Mouse (Mus musculus) stomach, embryonic 14.5 days (tissue): ENCODE results near the gene Rtn3. TPM values are rescaled to one million over a fixed set of nuclear protein-coding genes. Genes with fewer than 3 reads are reported as not detected.
"Not testable (repeated sequence)": the region's sequence is repeated elsewhere in the genome, so short reads cannot be mapped to it uniquely, and the experiment has no call there.

Experiments used
- ATAC-seq: fragments of 200-750 bp; cut with Nextera tagmentation; 2 replicates; pipeline ENCODE4 v1.8.0; 2017; ENCODE audit warnings: low read depth, moderate TSS enrichment; ENCODE audit not compliant: insufficient number of reproducible peaks, insufficient read depth, low FRiP score
- H3K27ac ChIP-seq: fragments of 300-500 bp; sonication (generic); 2 replicates; pipeline ENCODE4 v1.5.1; 2014; ENCODE audit warnings: mild to moderate bottlenecking, low read length, moderate library complexity, mixed read lengths
- H3K27me3 ChIP-seq: fragments of 300-500 bp; sonication (generic); 2 replicates; pipeline ENCODE4 v1.6.1; 2014; ENCODE audit warnings: low read length, control low read depth, mixed read lengths; ENCODE audit not compliant: control insufficient read depth, insufficient read depth
- H3K36me3 ChIP-seq: fragments of 300-500 bp; sonication (generic); 2 replicates; pipeline ENCODE4 v1.6.1; 2014; ENCODE audit warnings: mild to moderate bottlenecking, control low read depth, low read length, moderate library complexity, mixed read lengths; ENCODE audit not compliant: control insufficient read depth, insufficient read depth
- H3K4me1 ChIP-seq: fragments of 300-500 bp; sonication (generic); 2 replicates; pipeline ENCODE4 v1.6.1; 2014; ENCODE audit warnings: low read length, control low read depth, mixed read lengths; ENCODE audit not compliant: control insufficient read depth, insufficient read depth
- H3K4me2 ChIP-seq: fragments of 300-500 bp; sonication (generic); replicated peaks from 2 replicates; pipeline ENCODE4 v1.6.1; 2014; ENCODE audit warnings: low read depth, low read length, control low read depth
- H3K4me3 ChIP-seq: fragments of 300-500 bp; sonication (generic); 2 replicates; pipeline ENCODE4 v1.5.1; 2014; ENCODE audit warnings: low read depth, low read length, control low read depth
- H3K9ac ChIP-seq: fragments of 300-500 bp; sonication (generic); replicated peaks from 2 replicates; pipeline ENCODE4 v1.6.1; 2014; ENCODE audit warnings: low read depth, mild to moderate bottlenecking, control low read depth, low read length, moderate library complexity, mixed read lengths
- H3K9me3 ChIP-seq: fragments of 300-500 bp; sonication (generic); 2 replicates; pipeline ENCODE4 v1.6.1; 2016; ENCODE audit warnings: low read depth, low read length, control low read depth; ENCODE audit not compliant: control insufficient read depth
- WGBS: fragments of 180-500 bp; shearing (Covaris S2); extraction: QIAGEN DNeasy Blood & Tissue Kit; methylation state at CpG from one replicate; pipeline ENCODE4 v1.1.7; 2014; 5-methylcytosine and 5-hydroxymethylcytosine counted together
- polyA plus RNA-seq: library from polyadenylated mRNA; unstranded; fragments of >200 nt; fragmentation: Nextera tagmentation; extraction: Ambion mirVana; gene quantifications from 2 replicates; pipeline ENCODE4 v1.2.1, GENCODE M21; 2014

Rtn3 gene
- polyA plus RNA-seq, 1 experiment from 2014 or later: 126 TPM

- Histone ChIP-seq H3K36me3 (peaks cover 18% of the 10 kb centered on the region; the same call in 1 of the 2 replicates), H3K4me3 (no peak overlapping the region), H3K4me2 (no peak overlapping the region), H3K9me3 (no peaks in the 10 kb centered on the region), H3K27me3 (no peaks in the 10 kb centered on the region), H3K27ac (no peak overlapping the region), H3K9ac (no peak overlapping the region), H3K4me1 (no peaks in the 10 kb centered on the region)
- 83% methylated on average over 1 of the region's 1 CpGs for WGBS
- no peak for ATAC-seq
Measured at GRCm38 (mm10) chr19:7516437-7516836, 33.4 kb upstream of the Rtn3 start.

GRCm38 (mm10) chr19:7508026-7508425 lies 24.9 kb upstream of the Rtn3 start:
- Histone ChIP-seq H3K9me3 (no peaks in the 10 kb centered on the region), H3K9ac (no peak overlapping the region), H3K36me3 (peaks cover 14% of the 10 kb centered on the region), H3K4me1 (no peaks in the 10 kb centered on the region), H3K27me3 (no peaks in the 10 kb centered on the region), H3K4me3 (no peak overlapping the region), H3K4me2 (no peak overlapping the region), H3K27ac (no peak overlapping the region)
- ATAC-seq: no peak
- 72% methylated on average over 4 of the region's 4 CpGs for WGBS

- H3K9me3 ChIP-seq: no peaks in the 10 kb centered on the region
- peaks cover 11% of the 10 kb centered on the region for H3K36me3 ChIP-seq
- no peaks in the 10 kb centered on the region for H3K27me3 ChIP-seq
- H3K4me2 ChIP-seq: no peak overlapping the region
- H3K4me1 ChIP-seq: no peaks in the 10 kb centered on the region
- ATAC-seq: no peak
- H3K27ac ChIP-seq: no peak overlapping the region
- WGBS: 83% methylated on average over 1 of the region's 1 CpGs
- H3K9ac ChIP-seq: no peak overlapping the region
- H3K4me3 ChIP-seq: no peak overlapping the region
Measured at GRCm38 (mm10) chr19:7506321-7506720, 23.2 kb upstream of the Rtn3 start.

- Histone ChIP-seq H3K9ac (no peak overlapping the region), H3K27ac (no peak overlapping the region), H3K4me2 (no peak overlapping the region), H3K4me1 (0 out of 2 replicates have a peak, but pooled peaks cover 2% of the 10 kb centered on the region), H3K36me3 (no peaks in the 10 kb centered on the region), H3K4me3 (no peak overlapping the region), H3K9me3 (no peaks in the 10 kb centered on the region), H3K27me3 (no peaks in the 10 kb centered on the region)
- 82% methylated on average over 2 of the region's 2 CpGs for WGBS
- no peak for ATAC-seq
Measured at GRCm38 (mm10) chr19:7502432-7502831, 19.4 kb upstream of the Rtn3 start.

GRCm38 (mm10) chr19:7500701-7501100 lies 17.6 kb upstream of the Rtn3 start:
- no peak overlapping the region for H3K4me3 ChIP-seq
- H3K4me2 ChIP-seq: no peak overlapping the region
- WGBS: 81% methylated on average over 1 of the region's 1 CpGs
- no peaks in the 10 kb centered on the region for H3K27me3 ChIP-seq
- ATAC-seq: no peak
- no peaks in the 10 kb centered on the region for H3K9me3 ChIP-seq
- no peak overlapping the region for H3K27ac ChIP-seq
- 0 out of 2 replicates have a peak, but pooled peaks cover 7% of the 10 kb centered on the region for H3K4me1 ChIP-seq
- H3K9ac ChIP-seq: no peak overlapping the region
- H3K36me3 ChIP-seq: no peaks in the 10 kb centered on the region

GRCm38 (mm10) chr19:7498816-7499215 lies 15.7 kb upstream of the Rtn3 start:
- WGBS: 92% methylated on average over 2 of the region's 2 CpGs
- no peak for ATAC-seq
- no peak overlapping the region for H3K9ac ChIP-seq
- no peaks in the 10 kb centered on the region for H3K9me3 ChIP-seq
- H3K27ac ChIP-seq: no peak overlapping the region
- no peaks in the 10 kb centered on the region for H3K36me3 ChIP-seq
- no peak overlapping the region for H3K4me2 ChIP-seq
- H3K27me3 ChIP-seq: no peaks in the 10 kb centered on the region
- 0 out of 2 replicates have a peak, but pooled peaks cover 9% of the 10 kb centered on the region for H3K4me1 ChIP-seq
- no peak overlapping the region for H3K4me3 ChIP-seq

- not testable (repeated sequence) for H3K4me3 ChIP-seq, H3K27ac ChIP-seq, ATAC-seq, H3K9ac ChIP-seq, H3K27me3 ChIP-seq, H3K9me3 ChIP-seq, H3K4me1 ChIP-seq, H3K36me3 ChIP-seq
- peak overlapping the region; percentile 40 for H3K4me2 ChIP-seq
- 67% methylated on average over 1 of the region's 1 CpGs for WGBS
Measured at GRCm38 (mm10) chr19:7496070-7496469, 13.0 kb upstream of the Rtn3 start.

GRCm38 (mm10) chr19:7495221-7496038 lies 12.3 kb upstream of the Rtn3 start:
- Histone ChIP-seq H3K9me3 (no peaks in the 10 kb centered on the region), H3K4me1 (0 out of 2 replicates have a peak, but pooled peaks cover 9% of the 10 kb centered on the region), H3K27ac (peak overlapping the region; percentile 100; the same call in 1 of the 2 replicates), H3K27me3 (no peaks in the 10 kb centered on the region), H3K4me3 (peak overlapping the region; percentile 73), H3K9ac (peak overlapping the region; percentile 82), H3K4me2 (peak overlapping the region; percentile 40), H3K36me3 (no peaks in the 10 kb centered on the region)
- 38% methylated on average over 14 of the region's 14 CpGs for WGBS
- ATAC-seq: no peak
